Mouse (Mus musculus): ENCODE data around the gene Bag5.
A peak's percentile ranks its signal among the peaks of the same experiment; 100 is the strongest.

DNA sequence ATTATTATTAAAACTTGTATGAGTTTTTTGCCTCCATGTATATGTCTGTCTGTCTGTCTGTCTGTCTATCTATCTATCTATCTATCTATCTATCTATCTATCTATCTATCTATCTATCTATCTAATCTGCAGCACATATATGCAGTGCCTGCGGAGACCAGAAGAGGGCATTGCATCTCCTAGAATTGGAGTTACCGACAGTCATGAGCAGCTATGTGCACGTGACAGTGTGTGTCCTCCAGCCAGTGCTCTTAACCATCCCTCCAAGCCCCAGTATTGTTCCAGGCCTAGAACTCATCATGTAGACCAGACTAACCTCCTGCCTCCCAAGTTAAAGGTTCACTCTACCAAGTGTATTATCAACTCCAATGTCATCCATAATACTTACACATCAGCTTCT is 25.7 kb upstream of the Bag5 start:
- TF ChIP-seq CTCF (IDR thresholded peaks at IDR 0.05; ENCODE audit: control insufficient read depth, insufficient read depth, insufficient read length) (peak; percentile 35), MYOG (IDR thresholded peaks at IDR 0.05; ENCODE audit: control insufficient read depth, extremely low read depth, insufficient read length) (no peak), USF1 (IDR thresholded peaks at IDR 0.05; ENCODE audit: low read depth) (peak; percentile 77), MYOD1 (IDR thresholded peaks at IDR 0.05; ENCODE audit: control insufficient read depth, insufficient read length, low read depth) (no peak), CEBPB (IDR thresholded peaks at IDR 0.05; ENCODE audit: low read depth) (no peak)

All from C2C12 (cell line).